33 mouse cellular contexts compared by ENCODE assay signal in the genomic region with DNA sequence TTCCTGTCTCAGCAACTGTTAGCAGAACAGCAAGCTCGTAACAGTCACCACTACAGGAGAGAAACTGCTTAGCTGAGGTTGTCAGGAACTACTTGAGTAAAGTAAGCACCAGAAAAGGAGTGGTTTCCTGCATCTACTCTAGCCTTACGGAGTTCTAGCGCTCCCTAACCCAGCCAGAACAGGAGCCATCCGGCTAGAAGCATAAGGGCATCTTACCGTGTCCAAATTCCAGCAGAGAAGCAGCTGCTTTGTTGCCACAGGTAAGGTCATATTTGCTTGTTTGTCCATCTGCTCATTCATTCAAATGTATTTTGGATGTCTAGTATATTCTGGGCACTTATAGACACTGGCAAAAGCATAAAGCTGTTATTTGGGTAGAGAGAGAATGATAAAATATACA. TPM values are rescaled to one million over a fixed set of nuclear protein-coding genes. Genes with fewer than 3 reads are reported as not detected.
DNase-seq lines count a peak whose midpoint lies in the region; ATAC-seq and TF ChIP-seq lines count a peak whose summit lies in the region.
"Had no signal": no experiment of that assay in that cellular context is flagged by ENCODE, and none has a peak within 500 bp of the region (broad histone marks: within the 10 kb centered on the region; RNA-seq: fewer than 3 reads in every experiment).

No protein-coding gene starts in this region.

- H3K4me2 ChIP-seq in hindbrain, postnatal 0 days (ENCODE audit: low read depth, low read length): no peak overlapping the region
- H3K4me2 ChIP-seq: forebrain, embryonic 13.5 days; heart, embryonic 13.5 days; hindbrain, embryonic 12.5 days; hindbrain, embryonic 15.5 days; intestine, embryonic 15.5 days had no signal

- no peak overlapping the region for H3K27ac ChIP-seq in hindbrain, postnatal 0 days
- H3K27ac ChIP-seq in hindbrain, embryonic 10.5 days: no peak overlapping the region
- H3K27ac ChIP-seq: forebrain, embryonic 10.5 days; forebrain, embryonic 13.5 days; heart, adult 2 months; heart, embryonic 10.5 days; heart, embryonic 13.5 days; hindbrain, embryonic 12.5 days; hindbrain, embryonic 15.5 days; intestine, embryonic 15.5 days had no signal

- 65% methylated on average over 5 of the region's 5 CpGs for WGBS in hindbrain, postnatal 0 days
- 88% methylated on average over 5 of the region's 5 CpGs for WGBS in hindbrain, embryonic 10.5 days

- ATAC-seq in hindbrain, postnatal 0 days: no peak
- ATAC-seq: forebrain, embryonic 13.5 days; forebrain, embryonic 16.5 days; intestine, embryonic 15.5 days; Patski had no signal

- no peak for TF ChIP-seq CTCF in hindbrain, postnatal 0 days (IDR thresholded peaks at IDR 0.05; ENCODE audit: low read depth)

- DNase-seq in cerebellum, postnatal 10 days: peak; percentile 53 to 57
- no peak for DNase-seq in cerebellum, adult 11 months
- peak; percentile 22 for DNase-seq in hindbrain, postnatal 0 days (ENCODE audit: low spot score)
- no peak for DNase-seq in hindbrain, embryonic 10.5 days (ENCODE audit: low spot score)
- peak; percentile 5 for DNase-seq in kidney, postnatal 10 days
- no peak for DNase-seq in kidney, postnatal 25 days
- DNase-seq in ZHBTc4 (ENCODE audit: low read depth, low spot score): peak; percentile 10
- DNase-seq: adrenal gland, adult 2 months; adrenal gland, postnatal 14 days; B cell, adult 2 months; cerebellum, adult 18-20 months; gastrocnemius, postnatal 10 days; gastrocnemius, postnatal 36 days; heart, adult 2 months; heart, postnatal 14 days; heart, postnatal 4 days had no signal

- no peaks in the 10 kb centered on the region for H3K4me1 ChIP-seq in hindbrain, postnatal 0 days (ENCODE audit: insufficient read depth, low read length)
- H3K4me1 ChIP-seq in hindbrain, embryonic 10.5 days (replicated peaks): no peaks in the 10 kb centered on the region
- H3K4me1 ChIP-seq: forebrain, embryonic 10.5 days; forebrain, embryonic 13.5 days; heart, embryonic 10.5 days; heart, embryonic 13.5 days; hindbrain, embryonic 12.5 days; hindbrain, embryonic 15.5 days; intestine, embryonic 15.5 days had no signal

- no peaks in the 10 kb centered on the region for H3K9me3 ChIP-seq in hindbrain, postnatal 0 days (ENCODE audit: low read length)
- no peaks in the 10 kb centered on the region for H3K9me3 ChIP-seq in hindbrain, embryonic 10.5 days
- H3K9me3 ChIP-seq: forebrain, embryonic 10.5 days; forebrain, embryonic 13.5 days; G1E; heart, embryonic 10.5 days; heart, embryonic 13.5 days; hindbrain, embryonic 12.5 days; hindbrain, embryonic 15.5 days; intestine, embryonic 15.5 days had no signal

- no peak overlapping the region for H3K9ac ChIP-seq in hindbrain, postnatal 0 days (replicated peaks; ENCODE audit: low read length)
- H3K9ac ChIP-seq: forebrain, embryonic 13.5 days; heart, embryonic 13.5 days; hindbrain, embryonic 12.5 days; hindbrain, embryonic 15.5 days; intestine, embryonic 15.5 days had no signal

- no peaks in the 10 kb centered on the region for H3K36me3 ChIP-seq in hindbrain, postnatal 0 days (ENCODE audit: insufficient read depth, low read length)
- H3K36me3 ChIP-seq in hindbrain, embryonic 10.5 days: no peaks in the 10 kb centered on the region
- H3K36me3 ChIP-seq: forebrain, embryonic 10.5 days; G1E; heart, embryonic 10.5 days; heart, embryonic 13.5 days; hindbrain, embryonic 12.5 days; hindbrain, embryonic 15.5 days; intestine, embryonic 15.5 days had no signal

- H3K4me3 ChIP-seq in hindbrain, postnatal 0 days (ENCODE audit: low read length): no peak overlapping the region
- H3K4me3 ChIP-seq in hindbrain, embryonic 10.5 days: no peak overlapping the region
- H3K4me3 ChIP-seq: forebrain, embryonic 10.5 days; forebrain, embryonic 13.5 days; heart, adult 2 months; heart, embryonic 10.5 days; heart, embryonic 13.5 days; hindbrain, embryonic 12.5 days; hindbrain, embryonic 15.5 days; intestine, embryonic 15.5 days had no signal

- H3K27me3 ChIP-seq in hindbrain, postnatal 0 days (ENCODE audit: insufficient read depth, low read length): no peaks in the 10 kb centered on the region
- H3K27me3 ChIP-seq in hindbrain, embryonic 10.5 days (ENCODE audit: insufficient read depth, poor library complexity, severe bottlenecking): no peaks in the 10 kb centered on the region
- H3K27me3 ChIP-seq: CH12.LX; forebrain, embryonic 13.5 days; heart, embryonic 13.5 days; hindbrain, embryonic 12.5 days; hindbrain, embryonic 15.5 days; intestine, embryonic 15.5 days; Patski had no signal

RNA-seq across cellular contexts. Expression of gene Fscb, which starts 23.2 kb away (rescaled TPM):
- not detected in 2 replicates for total RNA-seq in hindbrain, postnatal 0 days (2014; rRNA removed)
- polyA plus RNA-seq in hindbrain, postnatal 0 days (2015; fragmentation: Nextera tagmentation; extraction: Ambion mirVana): not detected in 2 replicates
- polyA plus RNA-seq in hindbrain, embryonic 10.5 days (2016; fragmentation: Nextera tagmentation; extraction: Ambion mirVana): not detected in 2 replicates
- total RNA-seq: adrenal gland, adult 2 months; adrenal gland, postnatal 14 days; adrenal gland, postnatal 4 days; CH12.LX; gastrocnemius, adult 18-20 months; gastrocnemius, postnatal 10 days; gastrocnemius, postnatal 36 days; granulocyte monocyte progenitor cell, adult 5-6 weeks; heart, adult 2 months; heart, postnatal 14 days; heart, postnatal 4 days had no signal
- polyA plus RNA-seq: adrenal gland, adult 2 months; embryonic facial prominence, embryonic 11.5 days; embryonic facial prominence, embryonic 14.5 days; forebrain, embryonic 10.5 days; forebrain, embryonic 13.5 days; forebrain, embryonic 16.5 days; G1E; heart, adult 2 months; heart, embryonic 10.5 days; heart, embryonic 13.5 days; heart, embryonic 16.5 days; hindbrain, embryonic 12.5 days; hindbrain, embryonic 15.5 days; intestine, embryonic 15.5 days; Patski had no signal

Comparison
In these comparisons a context has a peak if more than half of its experiments do, and no peak if none do; other contexts are left out.
1. DNase-seq: peak in cerebellum, postnatal 10 days (2 of 2), hindbrain, postnatal 0 days (single experiment), kidney, postnatal 10 days (single experiment) and ZHBTc4 (single experiment); none in cerebellum, adult 11 months (single experiment), hindbrain, embryonic 10.5 days (single experiment) and kidney, postnatal 25 days (0 of 2).